Mouse (Mus musculus): ENCODE measurements around the gene Tgfb1.

GRCm38 (mm10) chr7:25647574-25648123 is 39.2 kb upstream of the Tgfb1 start:
- TF ChIP-seq GATA1 (IDR thresholded peaks at IDR 0.05; ENCODE audit: borderline replicate concordance, low read length) (no peak), FLI1 (IDR thresholded peaks at IDR 0.05; ENCODE audit: low read length) (no peak)
